Mouse (Mus musculus) CH12.LX (cell line): ENCODE measurements around the gene Arhgef26. TPM values are rescaled to one million over a fixed set of nuclear protein-coding genes. Genes with fewer than 3 reads are reported as not detected.

Source experiments
- DNase-seq: peaks from one replicate; pipeline ENCODE4 v3.0.0-alpha.2; 2013; ENCODE audit errors: extremely low read depth
- H3K27ac ChIP-seq: 2 replicates; pipeline ENCODE4 v1.5.1; 2012; ENCODE audit warnings: low read depth, mild to moderate bottlenecking, control low read depth, moderate library complexity; ENCODE audit not compliant: insufficient read depth
- H3K27me3 ChIP-seq: replicated peaks from 2 replicates; pipeline ENCODE3; 2012; ENCODE audit warnings: inconsistent platforms
- H3K36me3 ChIP-seq, 2 experiments: replicated peaks in 1 of 2; 2 replicates each; pipeline versions ENCODE3 to v1.6.1; 2012; ENCODE audit warnings: inconsistent platforms in 1 of 2, low read length in 1 of 2, mild to moderate bottlenecking in 1 of 2, mixed read lengths in 1 of 2, moderate library complexity in 1 of 2; ENCODE audit not compliant: control insufficient read depth in 1 of 2, insufficient read depth in 1 of 2
- H3K4me1 ChIP-seq, 2 experiments: 2 replicates each; pipeline ENCODE4 v1.6.1; 2012; ENCODE audit warnings: inconsistent platforms in 1 of 2, moderate library complexity in 1 of 2; ENCODE audit not compliant: insufficient read depth in 2 of 2, control insufficient read depth in 1 of 2
- H3K4me2 ChIP-seq: 2 replicates; pipeline ENCODE4 v1.6.1; 2012; ENCODE audit warnings: low read depth, mild to moderate bottlenecking, control low read depth; ENCODE audit not compliant: poor library complexity, insufficient read depth, severe bottlenecking
- H3K4me3 ChIP-seq, 3 experiments: fragments of 150-350 bp in 1 of 3; sonication (generic) in 1 of 3; replicated peaks in 1 of 3; 2 replicates each; pipeline versions ENCODE3 to v1.5.1; 2011 to 2012; ENCODE audit warnings: low read depth in 2 of 3, low read length in 2 of 3, mild to moderate bottlenecking in 2 of 3, moderate library complexity in 2 of 3, control low read depth in 1 of 3, improper control_type of control experiment in 1 of 3, inconsistent platforms in 1 of 3, mixed read lengths in 1 of 3; ENCODE audit not compliant: poor library complexity in 1 of 3
- H3K79me2 ChIP-seq: replicated peaks from 2 replicates; pipeline ENCODE4 v1.6.1; 2012; ENCODE audit warnings: mild to moderate bottlenecking, moderate library complexity; ENCODE audit not compliant: control insufficient read depth, poor library complexity, insufficient read depth, severe bottlenecking; ENCODE audit errors: extremely low read depth
- H3K9ac ChIP-seq: 2 replicates; pipeline ENCODE4 v1.6.1; 2012; ENCODE audit warnings: low read depth, mild to moderate bottlenecking, control low read depth, moderate library complexity; ENCODE audit not compliant: insufficient read depth
- H3K9me3 ChIP-seq: replicated peaks from 2 replicates; pipeline ENCODE3; 2012; ENCODE audit warnings: low read length, inconsistent platforms, mixed read lengths
- BHLHE40 ChIP-seq: IDR thresholded peaks from 2 replicates; pipeline ENCODE4 v1.6.1; 2011; ENCODE audit warnings: mild to moderate bottlenecking, low read depth, low read length, improper control_type of control experiment
- CHD2 ChIP-seq: IDR thresholded peaks from 2 replicates; pipeline ENCODE4 v1.6.1; 2011; ENCODE audit warnings: low read length, improper control_type of control experiment
- CTCF ChIP-seq, 2 experiments: IDR thresholded peaks in 1 of 2; conservative IDR thresholded peaks in 1 of 2; 2 replicates each; pipeline ENCODE4 v1.5.1; 2011 to 2012; ENCODE audit warnings: low read depth in 2 of 2, low read length in 2 of 2, improper control_type of control experiment in 1 of 2, inconsistent platforms in 1 of 2, mild to moderate bottlenecking in 1 of 2, moderate library complexity in 1 of 2
- EP300 ChIP-seq: IDR thresholded peaks from 2 replicates; pipeline ENCODE4 v1.6.1; 2011; ENCODE audit warnings: low read length, improper control_type of control experiment
- ETS1 ChIP-seq: conservative IDR thresholded peaks from 2 replicates; pipeline ENCODE4 v1.6.1; 2012; ENCODE audit warnings: low read depth, mild to moderate bottlenecking, inconsistent platforms, low read length, improper control_type of control experiment, moderate library complexity
- GABPA ChIP-seq: IDR thresholded peaks from 2 replicates; pipeline ENCODE4 v1.6.1; 2012; ENCODE audit warnings: low read depth, low read length, improper control_type of control experiment, inconsistent platforms; ENCODE audit not compliant: insufficient replicate concordance
- HCFC1 ChIP-seq: IDR thresholded peaks from 2 replicates; pipeline ENCODE4 v1.6.1; 2012; ENCODE audit warnings: low read depth, mild to moderate bottlenecking, inconsistent platforms, low read length, improper control_type of control experiment
- JUND ChIP-seq: conservative IDR thresholded peaks from 2 replicates; pipeline ENCODE4 v1.6.1; 2011; ENCODE audit warnings: low read depth, low read length, improper control_type of control experiment
- MAFK ChIP-seq: IDR thresholded peaks from 2 replicates; pipeline ENCODE4 v1.6.1; 2011; ENCODE audit warnings: low read length, improper control_type of control experiment; ENCODE audit not compliant: insufficient replicate concordance
- MAZ ChIP-seq: IDR thresholded peaks from 2 replicates; pipeline ENCODE4 v1.6.1; 2012; ENCODE audit warnings: low read depth, mild to moderate bottlenecking, inconsistent platforms, low read length, improper control_type of control experiment, moderate library complexity
- MEF2A ChIP-seq: IDR thresholded peaks from 2 replicates; pipeline ENCODE4 v1.6.1; 2014; ENCODE audit warnings: low read depth, mild to moderate bottlenecking, inconsistent platforms, low read length, improper control_type of control experiment, borderline replicate concordance
- MYC ChIP-seq: IDR thresholded peaks from 2 replicates; pipeline ENCODE4 v1.6.1; 2011; ENCODE audit warnings: low read depth, mild to moderate bottlenecking, improper control_type of control experiment, low read length
- NELFE ChIP-seq: IDR thresholded peaks from 2 replicates; pipeline ENCODE4 v1.6.1; 2011; ENCODE audit warnings: low read depth, low read length, improper control_type of control experiment
- NRF1 ChIP-seq: IDR thresholded peaks from 2 replicates; pipeline ENCODE4 v1.6.1; 2014; ENCODE audit warnings: low read depth, mild to moderate bottlenecking, inconsistent platforms, low read length, improper control_type of control experiment, moderate library complexity
- POLR2AphosphoS2 ChIP-seq: IDR thresholded peaks from 2 replicates; pipeline ENCODE4 v1.6.1; 2011; ENCODE audit warnings: low read depth, low read length, improper control_type of control experiment
- RCOR1 ChIP-seq: conservative IDR thresholded peaks from 2 replicates; pipeline ENCODE4 v1.6.1; 2012; ENCODE audit warnings: low read depth, mild to moderate bottlenecking, inconsistent platforms, low read length, improper control_type of control experiment
- SIN3A ChIP-seq: IDR thresholded peaks from 2 replicates; pipeline ENCODE4 v1.6.1; 2012; ENCODE audit warnings: low read length, improper control_type of control experiment, inconsistent platforms
- SMC3 ChIP-seq: IDR thresholded peaks from 2 replicates; pipeline ENCODE4 v1.6.1; 2011; ENCODE audit warnings: low read depth, low read length, improper control_type of control experiment
- TBP ChIP-seq: conservative IDR thresholded peaks from 2 replicates; pipeline ENCODE4 v1.6.1; 2011; ENCODE audit warnings: low read depth, low read length, improper control_type of control experiment
- TCF12 ChIP-seq: IDR thresholded peaks from 2 replicates; pipeline ENCODE4 v1.6.1; 2014; ENCODE audit warnings: low read depth, mild to moderate bottlenecking, inconsistent platforms, low read length, improper control_type of control experiment
- UBTF ChIP-seq: IDR thresholded peaks from 2 replicates; pipeline ENCODE4 v1.6.1; 2012; ENCODE audit warnings: low read depth, mild to moderate bottlenecking, inconsistent platforms, low read length, improper control_type of control experiment, moderate library complexity
- USF1 ChIP-seq: IDR thresholded peaks from 2 replicates; pipeline ENCODE4 v1.6.1; 2014; ENCODE audit warnings: low read depth, mild to moderate bottlenecking, inconsistent platforms, low read length, improper control_type of control experiment
- ZC3H11A ChIP-seq: IDR thresholded peaks from 2 replicates; pipeline ENCODE4 v1.6.1; 2012; ENCODE audit warnings: low read depth, mild to moderate bottlenecking, inconsistent platforms, low read length, improper control_type of control experiment
- ZKSCAN1 ChIP-seq: IDR thresholded peaks from 2 replicates; pipeline ENCODE4 v1.6.1; 2012; ENCODE audit warnings: low read depth, inconsistent platforms, low read length, improper control_type of control experiment, borderline replicate concordance
- ZMIZ1 ChIP-seq: IDR thresholded peaks from 2 replicates; pipeline ENCODE4 v1.6.1; 2012; ENCODE audit warnings: low read depth, mild to moderate bottlenecking, inconsistent platforms, low read length, improper control_type of control experiment
- dilution Hi-C: fragments of 300-500 bp; cut with MboI; formaldehyde crosslinking; loops from 2 replicates; pipeline ENCODE4 v1.14.3; 2020; ENCODE audit warnings: low sequenced_read_pairs; ENCODE audit not compliant: extremely low pct_unique_long_range_greater_than_20kb, extremely low pct_ligation_motif_present
- in situ Hi-C: fragments of 300-500 bp; cut with MboI; formaldehyde crosslinking; loops from 3 replicates; pipeline ENCODE4 v1.14.3; 2019; ENCODE audit warnings: low sequenced_read_pairs, low pct_ligation_motif_present, low pct_unique_long_range_greater_than_20kb, mixed read lengths
- polyA plus RNA-seq: library from polyadenylated mRNA; unstranded; fragments of >175 nt; gene quantifications from 2 replicates; pipeline ENCODE4 v1.2.1, GENCODE M21; 2012; ENCODE audit warnings: low read depth; ENCODE audit not compliant: insufficient read length
- total RNA-seq, 2 experiments: library from RNA; depleted of rRNA; stranded (reverse); fragments of 300-350 nt in 1 of 2; fragments of >200 nt in 1 of 2; gene quantifications; 2 replicates each; pipeline ENCODE4 v1.2.3; 2012 to 2014

The Arhgef26 gene
- total and polyA plus RNA-seq, 3 experiments = under 0.01 to 0.11 TPM; not detected in 1

DNA sequence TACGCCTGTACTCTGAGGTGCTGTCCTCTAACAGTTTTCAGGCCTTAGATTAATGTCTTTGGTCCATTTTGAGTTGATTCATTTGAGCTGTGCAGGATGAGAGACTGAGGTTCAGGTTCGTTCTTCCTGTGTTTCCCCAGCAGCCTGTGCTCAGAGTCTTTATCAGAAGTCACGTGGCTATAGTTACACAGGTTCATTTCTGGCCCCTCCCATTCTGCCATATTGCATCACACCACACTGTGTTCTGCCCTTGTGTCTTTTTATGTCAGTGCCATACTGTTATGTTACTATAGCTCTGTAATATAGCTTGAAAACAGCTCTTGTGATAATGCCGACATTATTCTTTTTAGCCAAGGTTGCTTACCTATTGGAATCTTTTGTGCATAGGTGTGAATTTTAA, 14.7 kb downstream of the Arhgef26 start:
- H3K27ac ChIP-seq = no peak overlapping the region
- H3K27me3 ChIP-seq = no peaks in the 10 kb centered on the region
- H3K9ac ChIP-seq = no peak overlapping the region
- H3K4me1 ChIP-seq = no peaks in the 10 kb centered on the region
- H3K9me3 ChIP-seq = peaks cover 52% of the 10 kb centered on the region
- H3K4me3 ChIP-seq = no peak overlapping the region
- dilution Hi-C loops (no loop called here), in situ Hi-C loops (no loop called here)
- no peak overlapping the region for H3K4me2 ChIP-seq
- no peaks in the 10 kb centered on the region for H3K79me2 ChIP-seq
- H3K36me3 ChIP-seq = no peaks in the 10 kb centered on the region
- DNase-seq = no peak
- TF ChIP-seq SIN3A (no peak), ZKSCAN1 (no peak), MYC (no peak), HCFC1 (no peak), CTCF (conservative IDR thresholded peaks at IDR 0.05 in 1 of 2, IDR thresholded peaks at IDR 0.05 in 1 of 2; ENCODE audit: low read depth in 2 of 2, low read length in 2 of 2) (no peak), NELFE (no peak), EP300 (no peak), SMC3 (no peak), UBTF (no peak), MAZ (no peak), GABPA (no peak), RCOR1 (no peak), POLR2AphosphoS2 (no peak)

DNA sequence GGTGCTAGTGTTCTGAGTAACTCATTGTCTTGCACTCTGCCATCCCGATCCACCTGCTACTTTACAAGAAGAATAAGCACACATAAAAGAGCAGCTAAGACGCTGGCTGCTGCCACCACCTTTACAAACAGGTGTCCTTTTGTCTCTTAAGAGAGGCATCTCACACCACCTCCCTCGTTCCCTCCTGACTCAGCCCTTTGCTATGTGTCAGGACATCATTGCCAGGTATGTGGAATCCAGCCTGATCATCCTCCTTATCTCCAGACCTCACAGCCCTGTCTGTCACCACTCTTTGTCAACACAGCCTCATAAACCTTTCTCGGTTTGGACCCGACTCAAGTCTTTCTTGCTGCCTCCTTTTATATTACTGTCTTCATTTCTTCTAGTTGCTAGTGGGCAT, 29.7 kb downstream of the Arhgef26 start:
- no peaks in the 10 kb centered on the region for H3K36me3 ChIP-seq
- no peak overlapping the region for H3K9ac ChIP-seq
- dilution Hi-C loops = no loop called here
- TF ChIP-seq TBP (no peak), GABPA (no peak), MAFK (no peak), JUND (no peak), ETS1 (no peak), TCF12 (no peak), ZC3H11A (no peak), ZKSCAN1 (no peak), NELFE (no peak), BHLHE40 (no peak), CHD2 (no peak), EP300 (no peak), NRF1 (no peak), USF1 (no peak), MEF2A (no peak), SMC3 (no peak), ZMIZ1 (no peak)
- TF ChIP-seq, all 38 proteins: peak for 0
- H3K4me3 ChIP-seq = no peak overlapping the region
- H3K4me2 ChIP-seq = no peak overlapping the region
- no peak for DNase-seq
- peaks cover 35% of the 10 kb centered on the region for H3K9me3 ChIP-seq
- no peaks in the 10 kb centered on the region for H3K79me2 ChIP-seq
- in situ Hi-C loops = no loop called here
- H3K27ac ChIP-seq = no peak overlapping the region
- no peaks in the 10 kb centered on the region for H3K27me3 ChIP-seq
- H3K4me1 ChIP-seq = no peaks in the 10 kb centered on the region
